Mouse (Mus musculus) MEL (cell line): ENCODE measurements at regions not wholly inside any gene's neighbourhood (a gene's known extent, or its start where the extent isn't known, plus 50 kb on each side); places are given as distances from the start of the nearest gene placed in this dataset.
A peak's percentile ranks its signal among the peaks of the same experiment; 100 is the strongest.

Source experiments
- DNase-seq: peaks from one replicate; pipeline ENCODE4 v3.0.0; 2011; ENCODE audit warnings: low read depth, low spot score
- H3K27ac ChIP-seq: 2 replicates; pipeline ENCODE4 v1.5.1; 2012; ENCODE audit warnings: low read depth, mild to moderate bottlenecking, control low read depth, low read length, moderate library complexity; ENCODE audit not compliant: control insufficient read depth
- H3K27me3 ChIP-seq, 2 experiments: fragments of 150-350 bp in 1 of 2; sonication (generic) in 1 of 2; 2 replicates each; pipeline ENCODE4 v1.6.1; 2012; ENCODE audit warnings: low read length in 2 of 2, mild to moderate bottlenecking in 2 of 2, improper control_type of control experiment in 1 of 2, moderate library complexity in 1 of 2; ENCODE audit not compliant: insufficient read depth in 2 of 2, control insufficient read depth in 1 of 2
- H3K36me3 ChIP-seq, 2 experiments: 2 replicates each; pipeline ENCODE4 v1.6.1; 2012 to 2014; ENCODE audit warnings: low read length in 2 of 2, improper control_type of control experiment in 1 of 2, inconsistent platforms in 1 of 2, mild to moderate bottlenecking in 1 of 2; ENCODE audit not compliant: insufficient read depth in 2 of 2, control insufficient read depth in 1 of 2
- H3K4me1 ChIP-seq, 2 experiments: fragments of 150-350 bp in 1 of 2; sonication (generic) in 1 of 2; 2 replicates each; pipeline ENCODE4 v1.6.1; 2012; ENCODE audit warnings: low read length in 2 of 2, improper control_type of control experiment in 1 of 2, mild to moderate bottlenecking in 1 of 2; ENCODE audit not compliant: insufficient read depth in 2 of 2, control insufficient read depth in 1 of 2
- H3K4me3 ChIP-seq, 2 experiments: fragments of 150-350 bp in 1 of 2; sonication (generic) in 1 of 2; 2 replicates each; pipeline ENCODE4 v1.5.1; 2012; ENCODE audit warnings: low read depth in 2 of 2, low read length in 2 of 2, mild to moderate bottlenecking in 2 of 2, moderate library complexity in 2 of 2, control low read depth in 1 of 2, improper control_type of control experiment in 1 of 2; ENCODE audit not compliant: control insufficient read depth in 1 of 2, insufficient read depth in 1 of 2
- H3K79me2 ChIP-seq: 2 replicates; pipeline ENCODE4 v1.6.1; 2012; ENCODE audit warnings: mild to moderate bottlenecking, low read length, moderate library complexity; ENCODE audit not compliant: control insufficient read depth, poor library complexity, insufficient read depth
- H3K9ac ChIP-seq: 2 replicates; pipeline ENCODE4 v1.6.1; 2012; ENCODE audit warnings: low read depth, mild to moderate bottlenecking, control low read depth, low read length, moderate library complexity; ENCODE audit not compliant: control insufficient read depth, poor library complexity, severe bottlenecking
- H3K9me3 ChIP-seq: fragments of 150-350 bp; sonication (generic); replicated peaks from 2 replicates; pipeline ENCODE4 v1.6.1; 2012; ENCODE audit warnings: mild to moderate bottlenecking, low read length, improper control_type of control experiment, moderate library complexity; ENCODE audit not compliant: insufficient read depth
- CHD1 ChIP-seq: IDR thresholded peaks from 2 replicates; pipeline ENCODE4 v1.6.1; 2012; ENCODE audit warnings: low read depth, mild to moderate bottlenecking, inconsistent platforms, low read length, improper control_type of control experiment
- CHD2 ChIP-seq: IDR thresholded peaks from 2 replicates; pipeline ENCODE4 v1.6.1; 2011; ENCODE audit warnings: low read length, improper control_type of control experiment
- CTCF ChIP-seq, 3 experiments: IDR thresholded peaks in 2 of 3; conservative IDR thresholded peaks in 1 of 3; 2 replicates each; pipeline ENCODE4 v1.5.1; 2011 to 2012; ENCODE audit warnings: low read length in 3 of 3, low read depth in 2 of 3, mild to moderate bottlenecking in 2 of 3, improper control_type of control experiment in 1 of 3, inconsistent platforms in 1 of 3, mixed read lengths in 1 of 3, moderate library complexity in 1 of 3; ENCODE audit not compliant: control insufficient read depth in 1 of 3, insufficient read depth in 1 of 3, poor library complexity in 1 of 3, severe bottlenecking in 1 of 3
- E2F4 ChIP-seq: IDR thresholded peaks from 2 replicates; pipeline ENCODE4 v1.6.1; 2011; ENCODE audit warnings: low read depth, low read length, improper control_type of control experiment, borderline replicate concordance
- ELF1 ChIP-seq: IDR thresholded peaks from 2 replicates; pipeline ENCODE4 v1.6.1; 2014; ENCODE audit warnings: low read depth, mild to moderate bottlenecking, inconsistent platforms, low read length, improper control_type of control experiment, moderate library complexity
- EP300 ChIP-seq, 2 experiments: IDR thresholded peaks; 2 replicates each; pipeline ENCODE4 v1.6.1; 2011; ENCODE audit warnings: improper control_type of control experiment in 2 of 2, low read length in 2 of 2, low read depth in 1 of 2, mild to moderate bottlenecking in 1 of 2
- GABPA ChIP-seq: IDR thresholded peaks from 2 replicates; pipeline ENCODE4 v1.6.1; 2012; ENCODE audit warnings: low read depth, mild to moderate bottlenecking, inconsistent platforms, low read length, improper control_type of control experiment, moderate library complexity
- HCFC1 ChIP-seq: IDR thresholded peaks from 2 replicates; pipeline ENCODE4 v1.6.1; 2012; ENCODE audit warnings: low read depth, mild to moderate bottlenecking, inconsistent platforms, low read length, improper control_type of control experiment, moderate library complexity
- JUND ChIP-seq: IDR thresholded peaks from 2 replicates; pipeline ENCODE4 v1.6.1; 2011; ENCODE audit warnings: low read depth, mild to moderate bottlenecking, improper control_type of control experiment, low read length
- KAT2A ChIP-seq: conservative IDR thresholded peaks from 2 replicates; pipeline ENCODE4 v1.6.1; 2012; ENCODE audit warnings: low read depth, low read length, improper control_type of control experiment, inconsistent platforms
- MAFK ChIP-seq: IDR thresholded peaks from 2 replicates; pipeline ENCODE4 v1.6.1; 2011; ENCODE audit warnings: low read depth, mild to moderate bottlenecking, low read length, improper control_type of control experiment, borderline replicate concordance
- MAX ChIP-seq: IDR thresholded peaks from 2 replicates; pipeline ENCODE4 v1.6.1; 2011; ENCODE audit warnings: low read length, improper control_type of control experiment
- MAZ ChIP-seq: IDR thresholded peaks from 2 replicates; pipeline ENCODE4 v1.6.1; 2012; ENCODE audit warnings: low read depth, mild to moderate bottlenecking, inconsistent platforms, low read length, improper control_type of control experiment
- MEF2A ChIP-seq: IDR thresholded peaks from 2 replicates; pipeline ENCODE4 v1.6.1; 2014; ENCODE audit warnings: low read depth, mild to moderate bottlenecking, inconsistent platforms, low read length, improper control_type of control experiment; ENCODE audit not compliant: poor library complexity, insufficient replicate concordance, severe bottlenecking; ENCODE audit errors: extremely low read depth
- MYB ChIP-seq: IDR thresholded peaks from 2 replicates; pipeline ENCODE4 v1.6.1; 2011; ENCODE audit warnings: mild to moderate bottlenecking, low read depth, low read length, improper control_type of control experiment
- MYC ChIP-seq: IDR thresholded peaks from 2 replicates; pipeline ENCODE4 v1.6.1; 2011; ENCODE audit warnings: low read depth, mild to moderate bottlenecking, low read length, improper control_type of control experiment, moderate library complexity
- NELFE ChIP-seq: IDR thresholded peaks from 2 replicates; pipeline ENCODE4 v1.6.1; 2011; ENCODE audit warnings: low read depth, low read length, improper control_type of control experiment
- NRF1 ChIP-seq: IDR thresholded peaks from 2 replicates; pipeline ENCODE4 v1.6.1; 2014; ENCODE audit warnings: low read depth, mild to moderate bottlenecking, inconsistent platforms, low read length, improper control_type of control experiment, moderate library complexity; ENCODE audit not compliant: poor library complexity, insufficient read depth, severe bottlenecking
- POLR2AphosphoS5 ChIP-seq: IDR thresholded peaks from 2 replicates; pipeline ENCODE4 v1.6.1; 2012; ENCODE audit warnings: low read depth, borderline replicate concordance, mild to moderate bottlenecking, inconsistent platforms, low read length, moderate library complexity, mixed read lengths
- RCOR1 ChIP-seq: IDR thresholded peaks from 2 replicates; pipeline ENCODE4 v1.6.1; 2012; ENCODE audit warnings: low read depth, mild to moderate bottlenecking, inconsistent platforms, low read length, improper control_type of control experiment
- TBP ChIP-seq: IDR thresholded peaks from 2 replicates; pipeline ENCODE4 v1.8.0; 2011; ENCODE audit warnings: low read depth, low read length, improper control_type of control experiment
- TCF12 ChIP-seq: IDR thresholded peaks from 2 replicates; pipeline ENCODE4 v1.6.1; 2014; ENCODE audit warnings: low read depth, mild to moderate bottlenecking, inconsistent platforms, low read length, improper control_type of control experiment, moderate library complexity
- USF1 ChIP-seq: IDR thresholded peaks from 2 replicates; pipeline ENCODE4 v1.6.1; 2014; ENCODE audit warnings: low read depth, mild to moderate bottlenecking, inconsistent platforms, low read length, improper control_type of control experiment, moderate library complexity
- ZKSCAN1 ChIP-seq: IDR thresholded peaks from 2 replicates; pipeline ENCODE4 v1.6.1; 2012; ENCODE audit warnings: low read depth, mild to moderate bottlenecking, inconsistent platforms, low read length, improper control_type of control experiment, moderate library complexity
- ZNF384 ChIP-seq: IDR thresholded peaks from 2 replicates; pipeline ENCODE4 v1.6.1; 2012; ENCODE audit warnings: low read depth, mild to moderate bottlenecking, inconsistent platforms, low read length, improper control_type of control experiment

GRCm38 (mm10) chr13:46059870-46060269, 95.1 kb upstream of the Atxn1 start:
- no peak for DNase-seq
- no peaks in the 10 kb centered on the region for H3K79me2 ChIP-seq
- H3K9me3 ChIP-seq, result no peaks in the 10 kb centered on the region
- no peaks in the 10 kb centered on the region for H3K27me3 ChIP-seq
- H3K4me1 ChIP-seq, result peaks cover 2 to 27% of the 10 kb centered on the region in 2 experiments; a peak in 3 of 4 replicates
- peaks cover 0 to 26% of the 10 kb centered on the region in 2 experiments; a peak in 2 of 4 replicates for H3K36me3 ChIP-seq
- TF ChIP-seq USF1 (no peak), ZKSCAN1 (no peak), TCF12 (no peak)
- no peak overlapping the region for H3K27ac ChIP-seq
- H3K9ac ChIP-seq, result no peak overlapping the region
- no peak overlapping the region for H3K4me3 ChIP-seq

GRCm38 (mm10) chr13:46058862-46059261, 94.1 kb upstream of the Atxn1 start:
- Histone ChIP-seq H3K27me3 (no peaks in the 10 kb centered on the region), H3K36me3 (peaks cover 0 to 26% of the 10 kb centered on the region in 2 experiments; a peak in 2 of 4 replicates), H3K27ac (peak overlapping the region; percentile 77), H3K9ac (no peak overlapping the region), H3K79me2 (no peaks in the 10 kb centered on the region), H3K4me3 (peak overlapping the region; percentile 6 to 31; a peak in 3 of 4 replicates), H3K9me3 (no peaks in the 10 kb centered on the region), H3K4me1 (peaks cover 2 to 27% of the 10 kb centered on the region in 2 experiments; a peak in 3 of 4 replicates)
- no peak for TF ChIP-seq KAT2A
- no peak for TF ChIP-seq MYC
- no peak for TF ChIP-seq CHD2
- peak; percentile 32; the same call in 1 of the 2 replicates for TF ChIP-seq NELFE
- TF ChIP-seq ZNF384, result no peak
- TF ChIP-seq ELF1, result peak; percentile 72
- 0 out of 4 replicates have a peak, but pooled peaks of 1 of the 2 experiments have one; percentile 3 for TF ChIP-seq EP300 (IDR thresholded peaks at IDR 0.05; ENCODE audit: low read depth in 1 of 2, low read length in 2 of 2)
- no peak for TF ChIP-seq NRF1
- TF ChIP-seq MAZ, result 0 out of 2 replicates have a peak, but pooled peaks have one; percentile 4
- DNase-seq, result peak; percentile 91

DNA sequence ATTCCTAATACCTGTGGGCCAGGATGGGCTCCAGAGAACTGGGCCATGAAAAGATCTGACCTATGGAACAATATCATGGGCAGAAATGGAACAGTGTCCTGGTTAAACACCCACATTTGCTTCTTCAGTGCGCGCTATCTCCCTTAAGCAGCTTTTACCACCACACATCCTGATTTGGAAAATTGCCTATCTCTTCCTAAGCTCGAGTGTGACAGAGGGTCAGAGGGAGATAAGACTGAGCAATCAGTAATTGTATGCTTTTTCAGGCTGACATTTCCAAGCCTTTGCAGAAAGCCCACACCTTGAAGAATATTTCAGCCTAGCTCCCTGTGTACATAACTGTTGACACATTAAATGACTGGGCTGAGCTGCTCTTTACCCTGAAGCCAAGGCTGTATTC, 93.5 kb upstream of the Atxn1 start:
- Histone ChIP-seq H3K4me1 (peaks cover 2 to 27% of the 10 kb centered on the region in 2 experiments; a peak in 3 of 4 replicates), H3K9me3 (no peaks in the 10 kb centered on the region), H3K27ac (peak overlapping the region; percentile 77), H3K79me2 (no peaks in the 10 kb centered on the region), H3K36me3 (peaks cover 0 to 26% of the 10 kb centered on the region in 2 experiments; a peak in 2 of 4 replicates), H3K9ac (no peak overlapping the region), H3K27me3 (no peaks in the 10 kb centered on the region), H3K4me3 (no peak overlapping the region; a peak in 2 of 4 replicates)
- peak; percentile 87 for DNase-seq
- TF ChIP-seq ZNF384, result no peak
- peak; percentile 98 to 99 for TF ChIP-seq EP300 (IDR thresholded peaks at IDR 0.05; ENCODE audit: low read depth in 1 of 2, low read length in 2 of 2)
- TF ChIP-seq NELFE, result no peak
- no peak for TF ChIP-seq NRF1
- TF ChIP-seq E2F4, result no peak
- no peak for TF ChIP-seq MYB
- no peak; the same call in 1 of the 2 replicates for TF ChIP-seq MEF2A
- TF ChIP-seq GABPA, result no peak
- no peak for TF ChIP-seq CTCF (IDR thresholded peaks at IDR 0.05 in 2 of 3, conservative IDR thresholded peaks at IDR 0.05 in 1 of 3; ENCODE audit: control insufficient read depth in 1 of 3, insufficient read depth in 1 of 3, low read depth in 2 of 3, low read length in 3 of 3, poor library complexity in 1 of 3, severe bottlenecking in 1 of 3)
- no peak for TF ChIP-seq CHD1
- no peak for TF ChIP-seq POLR2AphosphoS5
- TF ChIP-seq MAZ, result peak; percentile 65; the same call in 1 of the 2 replicates
- TF ChIP-seq MAX, result no peak
- TF ChIP-seq RCOR1, result peak; percentile 98
- no peak for TF ChIP-seq HCFC1
- 0 out of 2 replicates have a peak, but pooled peaks have one; percentile 66 for TF ChIP-seq MAFK
- no peak for TF ChIP-seq ELF1
- TF ChIP-seq TBP, result no peak
- TF ChIP-seq JUND, result no peak
